Mouse (Mus musculus) T-helper 17 cell (primary cell): ENCODE results near the gene Akr1c6.
"Not testable (repeated sequence)": the region's sequence is repeated elsewhere in the genome, so short reads cannot be mapped to it uniquely, and the experiment has no call there.

Experiments used
- in situ Hi-C, 2 experiments: fragments of 300-600 bp; cut with MboI, MseI; formaldehyde crosslinking; loops; 1 replicate in 1 of 2; 2 replicates in 1 of 2; pipeline ENCODE4 v1.15.1; 2025; ENCODE audit warnings: high pct_unique_total_duplicates in 2 of 2

Gene Akr1c6

GRCm38 (mm10) chr13:4434006-4434405, at the start of gene Akr1c6:
Gene Akr1c6 (plus strand): TSS chr13:4434306.
- in situ Hi-C loops = no loop called here

- in situ Hi-C loops = no loop called here
Measured at GRCm38 (mm10) chr13:4384918-4385317, 49.2 kb upstream of the Akr1c6 start.

GRCm38 (mm10) chr13:4385541-4385940, 48.6 kb upstream of the Akr1c6 start:
- in situ Hi-C loops = no loop called here

GRCm38 (mm10) chr13:4388762-4389446, 45.2 kb upstream of the Akr1c6 start:
- in situ Hi-C loops = no loop called here

GRCm38 (mm10) chr13:4400360-4400759, 33.7 kb upstream of the Akr1c6 start:
- in situ Hi-C loops = not testable (repeated sequence)

- in situ Hi-C loops = no loop called here
Measured at GRCm38 (mm10) chr13:4400831-4401230, 33.3 kb upstream of the Akr1c6 start.

GRCm38 (mm10) chr13:4402221-4402620, 31.9 kb upstream of the Akr1c6 start:
- in situ Hi-C loops = no loop called here

GRCm38 (mm10) chr13:4404726-4405125, 29.4 kb upstream of the Akr1c6 start:
- in situ Hi-C loops = no loop called here

GRCm38 (mm10) chr13:4406771-4407170, 27.3 kb upstream of the Akr1c6 start:
- in situ Hi-C loops = no loop called here

GRCm38 (mm10) chr13:4428558-4428957, 5.5 kb upstream of the Akr1c6 start:
- in situ Hi-C loops = no loop called here

- in situ Hi-C loops = no loop called here
Measured at GRCm38 (mm10) chr13:4429034-4429433, 5.1 kb upstream of the Akr1c6 start.

GRCm38 (mm10) chr13:4431129-4431528, 3.0 kb upstream of the Akr1c6 start:
- in situ Hi-C loops = no loop called here

GRCm38 (mm10) chr13:4465641-4466040, 31.5 kb downstream of the Akr1c6 start:
- in situ Hi-C loops = no loop called here

- in situ Hi-C loops = no loop called here
Measured at GRCm38 (mm10) chr13:4467896-4468295, 33.8 kb downstream of the Akr1c6 start.
